Mouse (Mus musculus): ENCODE measurements around the gene Rhobtb1.

- TF ChIP-seq EP300 (IDR thresholded peaks at IDR 0.05; ENCODE audit: low read depth): no peak
- TF ChIP-seq CTCF (IDR thresholded peaks at IDR 0.05; ENCODE audit: low read depth): no peak
Observed at GRCm38 (mm10) chr10:69253075-69253685, 101.9 kb downstream of the Rhobtb1 start.
